Mouse (Mus musculus): ENCODE measurements around the gene Cope. TPM values are rescaled to one million over a fixed set of nuclear protein-coding genes. Genes with fewer than 3 reads are reported as not detected.

Cope gene
- polyA plus RNA-seq, 1 experiment from 2014 or later, result 294 TPM

GRCm38 (mm10) chr8:70330741-70331364, 28.5 kb downstream of the Cope start:
- H3K36me3 ChIP-seq, result peaks cover 59% of the 10 kb centered on the region
- H3K4me2 ChIP-seq, result peak overlapping the region; percentile 66
- 33% methylated on average over 53 of the region's 53 CpGs for WGBS
- peak overlapping the region; percentile 40 for H3K4me3 ChIP-seq
- H3K9me3 ChIP-seq, result no peaks in the 10 kb centered on the region
- H3K9ac ChIP-seq, result peak overlapping the region; percentile 72
- H3K4me1 ChIP-seq, result peaks cover 36% of the 10 kb centered on the region
- peak; percentile 66 for ATAC-seq (ENCODE audit: extremely low read depth, insufficient number of reproducible peaks, low FRiP score, low TSS enrichment)
- H3K27me3 ChIP-seq (replicated peaks), result peaks cover 22% of the 10 kb centered on the region
- no peak overlapping the region for H3K27ac ChIP-seq (replicated peaks)

- Histone ChIP-seq H3K9ac (no peak overlapping the region; the same call in 1 of the 2 replicates), H3K4me1 (peaks cover 36% of the 10 kb centered on the region), H3K4me2 (peak overlapping the region; percentile 66; the same call in 1 of the 2 replicates), H3K9me3 (no peaks in the 10 kb centered on the region), H3K27me3 (replicated peaks) (peaks cover 22% of the 10 kb centered on the region), H3K4me3 (no peak overlapping the region), H3K27ac (replicated peaks) (no peak overlapping the region), H3K36me3 (peaks cover 66% of the 10 kb centered on the region)
- ATAC-seq (ENCODE audit: extremely low read depth, insufficient number of reproducible peaks, low FRiP score, low TSS enrichment), result no peak
- 83% methylated on average over 19 of the region's 19 CpGs for WGBS
Observed at GRCm38 (mm10) chr8:70331526-70331925, 29.2 kb downstream of the Cope start.

GRCm38 (mm10) chr8:70332070-70332877, 30.0 kb downstream of the Cope start:
- H3K9ac ChIP-seq, result no peak overlapping the region; the same call in 1 of the 2 replicates
- ATAC-seq (ENCODE audit: extremely low read depth, insufficient number of reproducible peaks, low FRiP score, low TSS enrichment), result no peak
- H3K27ac ChIP-seq (replicated peaks), result no peak overlapping the region
- WGBS, result 31% methylated on average over 39 of the region's 41 CpGs
- peaks cover 70% of the 10 kb centered on the region for H3K36me3 ChIP-seq
- H3K9me3 ChIP-seq, result no peaks in the 10 kb centered on the region
- H3K27me3 ChIP-seq (replicated peaks), result peaks cover 22% of the 10 kb centered on the region
- no peak overlapping the region for H3K4me3 ChIP-seq
- H3K4me2 ChIP-seq, result no peak overlapping the region
- H3K4me1 ChIP-seq, result peaks cover 36% of the 10 kb centered on the region

- 94% methylated on average over 6 of the region's 6 CpGs for WGBS
- Histone ChIP-seq H3K36me3 (peaks cover 71% of the 10 kb centered on the region), H3K9me3 (no peaks in the 10 kb centered on the region), H3K27me3 (replicated peaks) (peaks cover 22% of the 10 kb centered on the region), H3K27ac (replicated peaks) (no peak overlapping the region), H3K4me1 (peaks cover 36% of the 10 kb centered on the region), H3K4me2 (no peak overlapping the region), H3K9ac (no peak overlapping the region), H3K4me3 (no peak overlapping the region)
- no peak for ATAC-seq (ENCODE audit: extremely low read depth, insufficient number of reproducible peaks, low FRiP score, low TSS enrichment)
Observed at GRCm38 (mm10) chr8:70332878-70333202, 30.5 kb downstream of the Cope start.

DNA sequence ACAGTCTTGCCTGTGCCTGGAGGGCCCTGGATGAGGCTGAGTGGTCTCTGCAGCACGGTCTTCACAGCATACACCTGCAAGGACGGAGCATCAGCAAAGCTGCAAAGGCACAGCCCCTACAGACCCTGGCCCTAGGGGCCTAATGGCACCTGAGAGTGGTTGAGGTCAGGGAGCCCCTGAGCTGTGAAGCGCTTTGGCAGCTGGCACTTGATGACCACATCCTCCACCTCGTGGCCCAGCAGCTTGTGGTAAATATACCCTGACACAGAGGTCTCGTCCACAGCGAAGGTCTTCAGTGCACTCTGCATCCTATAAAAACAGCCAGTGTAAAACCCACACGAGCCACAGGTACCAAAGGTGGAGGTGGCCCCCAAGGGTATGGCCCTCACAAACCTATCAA, 36.6 kb downstream of the Cope start:
- no peak for ATAC-seq (ENCODE audit: extremely low read depth, insufficient number of reproducible peaks, low FRiP score, low TSS enrichment)
- Histone ChIP-seq H3K27ac (replicated peaks) (no peak overlapping the region), H3K27me3 (replicated peaks) (no peaks in the 10 kb centered on the region), H3K9me3 (no peaks in the 10 kb centered on the region), H3K36me3 (peaks cover 100% of the 10 kb centered on the region), H3K4me1 (peaks cover 11% of the 10 kb centered on the region), H3K4me2 (no peak overlapping the region), H3K4me3 (no peak overlapping the region), H3K9ac (no peak overlapping the region)
- 84% methylated on average over 7 of the region's 7 CpGs for WGBS

- Histone ChIP-seq H3K27ac (replicated peaks) (no peak overlapping the region), H3K4me3 (no peak overlapping the region), H3K9ac (no peak overlapping the region), H3K4me2 (no peak overlapping the region), H3K4me1 (peaks cover 24% of the 10 kb centered on the region), H3K9me3 (no peaks in the 10 kb centered on the region), H3K27me3 (replicated peaks) (no peaks in the 10 kb centered on the region), H3K36me3 (peaks cover 88% of the 10 kb centered on the region)
- no peak for ATAC-seq (ENCODE audit: extremely low read depth, insufficient number of reproducible peaks, low FRiP score, low TSS enrichment)
- 81% methylated on average over 7 of the region's 7 CpGs for WGBS
Observed at GRCm38 (mm10) chr8:70340659-70341058, 38.3 kb downstream of the Cope start.

DNA sequence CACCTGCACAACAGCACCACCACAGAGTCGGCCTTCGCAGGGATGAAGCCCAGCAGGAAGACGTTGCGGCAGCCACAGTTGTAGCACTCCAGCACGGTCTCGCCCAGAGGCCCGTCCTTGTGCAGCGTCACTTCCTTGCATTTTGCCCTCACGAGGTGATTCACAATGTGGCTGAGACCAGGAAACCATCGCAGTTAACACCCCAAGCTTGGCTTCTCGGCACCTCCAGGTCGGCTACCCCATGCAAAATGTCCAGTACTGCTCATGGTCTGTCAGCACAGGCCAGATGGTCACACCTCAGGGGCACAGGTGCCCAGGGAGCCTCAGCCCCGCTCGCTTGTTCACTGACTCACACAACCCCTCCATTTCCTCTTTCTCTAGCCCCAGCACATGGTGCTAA, 39.7 kb downstream of the Cope start:
- H3K9me3 ChIP-seq, result no peaks in the 10 kb centered on the region
- 88% methylated on average over 14 of the region's 14 CpGs for WGBS
- H3K9ac ChIP-seq, result no peak overlapping the region
- no peak overlapping the region for H3K4me2 ChIP-seq
- no peak overlapping the region for H3K4me3 ChIP-seq
- no peak for ATAC-seq (ENCODE audit: extremely low read depth, insufficient number of reproducible peaks, low FRiP score, low TSS enrichment)
- peaks cover 82% of the 10 kb centered on the region for H3K36me3 ChIP-seq
- H3K27me3 ChIP-seq (replicated peaks), result no peaks in the 10 kb centered on the region
- H3K4me1 ChIP-seq, result peaks cover 24% of the 10 kb centered on the region
- H3K27ac ChIP-seq (replicated peaks), result no peak overlapping the region

DNA sequence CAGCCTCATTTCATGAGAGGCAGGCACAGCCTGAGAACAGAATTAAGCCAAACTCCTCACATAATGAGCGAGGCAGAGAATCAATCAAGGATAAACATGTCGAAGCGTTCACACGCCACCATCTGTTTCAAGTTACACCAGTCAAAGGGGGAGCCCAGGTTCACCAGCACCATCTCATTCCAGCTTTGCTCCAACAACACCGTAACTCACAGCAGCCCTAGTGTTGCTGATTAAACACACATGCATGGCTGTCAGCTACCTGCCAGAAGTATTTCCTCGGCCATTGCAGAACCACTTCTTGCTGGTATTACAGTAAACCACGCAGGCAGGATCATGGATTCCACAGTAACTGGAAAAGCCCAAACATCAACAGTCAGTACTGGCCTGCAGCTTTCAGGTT, 40.8 kb downstream of the Cope start:
- no peaks in the 10 kb centered on the region for H3K27me3 ChIP-seq (replicated peaks)
- H3K36me3 ChIP-seq, result peaks cover 77% of the 10 kb centered on the region
- WGBS, result 90% methylated on average over 7 of the region's 7 CpGs
- H3K9ac ChIP-seq, result no peak overlapping the region
- no peaks in the 10 kb centered on the region for H3K9me3 ChIP-seq
- H3K4me1 ChIP-seq, result peaks cover 30% of the 10 kb centered on the region
- H3K4me2 ChIP-seq, result no peak overlapping the region
- no peak for ATAC-seq (ENCODE audit: extremely low read depth, insufficient number of reproducible peaks, low FRiP score, low TSS enrichment)
- H3K27ac ChIP-seq (replicated peaks), result no peak overlapping the region
- H3K4me3 ChIP-seq, result no peak overlapping the region

- no peak overlapping the region for H3K27ac ChIP-seq (replicated peaks)
- 60% methylated on average over 6 of the region's 6 CpGs for WGBS
- H3K36me3 ChIP-seq, result peaks cover 77% of the 10 kb centered on the region
- H3K27me3 ChIP-seq (replicated peaks), result no peaks in the 10 kb centered on the region
- no peak for ATAC-seq (ENCODE audit: extremely low read depth, insufficient number of reproducible peaks, low FRiP score, low TSS enrichment)
- no peak overlapping the region for H3K9ac ChIP-seq
- H3K9me3 ChIP-seq, result no peaks in the 10 kb centered on the region
- H3K4me2 ChIP-seq, result no peak overlapping the region
- H3K4me1 ChIP-seq, result peaks cover 35% of the 10 kb centered on the region
- H3K4me3 ChIP-seq, result no peak overlapping the region
Observed at GRCm38 (mm10) chr8:70343696-70344095, 41.4 kb downstream of the Cope start.

GRCm38 (mm10) chr8:70344279-70344678, 42.0 kb downstream of the Cope start:
- peaks cover 40% of the 10 kb centered on the region for H3K4me1 ChIP-seq
- H3K4me3 ChIP-seq, result no peak overlapping the region
- H3K27ac ChIP-seq (replicated peaks), result no peak overlapping the region
- 91% methylated on average over 2 of the region's 2 CpGs for WGBS
- no peak overlapping the region for H3K9ac ChIP-seq
- H3K36me3 ChIP-seq, result peaks cover 77% of the 10 kb centered on the region
- no peaks in the 10 kb centered on the region for H3K27me3 ChIP-seq (replicated peaks)
- ATAC-seq (ENCODE audit: extremely low read depth, insufficient number of reproducible peaks, low FRiP score, low TSS enrichment), result no peak
- H3K4me2 ChIP-seq, result no peak overlapping the region
- H3K9me3 ChIP-seq, result no peaks in the 10 kb centered on the region

GRCm38 (mm10) chr8:70347443-70347842, 45.1 kb downstream of the Cope start:
- no peak for ATAC-seq (ENCODE audit: extremely low read depth, insufficient number of reproducible peaks, low FRiP score, low TSS enrichment)
- Histone ChIP-seq H3K9ac (no peak overlapping the region), H3K4me1 (peaks cover 61% of the 10 kb centered on the region), H3K9me3 (no peaks in the 10 kb centered on the region), H3K4me3 (no peak overlapping the region), H3K4me2 (no peak overlapping the region), H3K27me3 (replicated peaks) (no peaks in the 10 kb centered on the region), H3K27ac (replicated peaks) (no peak overlapping the region), H3K36me3 (peaks cover 51% of the 10 kb centered on the region)
- WGBS, result 92% methylated on average over 4 of the region's 4 CpGs
